Mouse (Mus musculus) bone marrow macrophage, adult 2 months (primary cell): ENCODE data around the gene Eef1a1.

Source experiments
- CTCF ChIP-seq: IDR thresholded peaks from 2 replicates; pipeline ENCODE4 v1.5.1; 2012; ENCODE audit warnings: low read depth, mild to moderate bottlenecking, low read length, moderate library complexity
- POLR2A ChIP-seq: IDR thresholded peaks from 2 replicates; pipeline ENCODE4 v1.6.1; 2012; ENCODE audit warnings: mild to moderate bottlenecking, low read depth, low read length, borderline replicate concordance

GRCm38 (mm10) chr9:78503223-78504079, 14.5 kb upstream of the Eef1a1 start:
- no peak for TF ChIP-seq CTCF
- TF ChIP-seq POLR2A: no peak
